Mouse (Mus musculus) naive thymus-derived CD4-positive, alpha-beta T cell, adult 2 months (primary cell): ENCODE measurements around the gene Tnfrsf12a.

Experiments used
- DNase-seq: peaks from one replicate; pipeline ENCODE4 v3.0.0-alpha.2; 2011; ENCODE audit warnings: low read depth

Gene Tnfrsf12a

DNA sequence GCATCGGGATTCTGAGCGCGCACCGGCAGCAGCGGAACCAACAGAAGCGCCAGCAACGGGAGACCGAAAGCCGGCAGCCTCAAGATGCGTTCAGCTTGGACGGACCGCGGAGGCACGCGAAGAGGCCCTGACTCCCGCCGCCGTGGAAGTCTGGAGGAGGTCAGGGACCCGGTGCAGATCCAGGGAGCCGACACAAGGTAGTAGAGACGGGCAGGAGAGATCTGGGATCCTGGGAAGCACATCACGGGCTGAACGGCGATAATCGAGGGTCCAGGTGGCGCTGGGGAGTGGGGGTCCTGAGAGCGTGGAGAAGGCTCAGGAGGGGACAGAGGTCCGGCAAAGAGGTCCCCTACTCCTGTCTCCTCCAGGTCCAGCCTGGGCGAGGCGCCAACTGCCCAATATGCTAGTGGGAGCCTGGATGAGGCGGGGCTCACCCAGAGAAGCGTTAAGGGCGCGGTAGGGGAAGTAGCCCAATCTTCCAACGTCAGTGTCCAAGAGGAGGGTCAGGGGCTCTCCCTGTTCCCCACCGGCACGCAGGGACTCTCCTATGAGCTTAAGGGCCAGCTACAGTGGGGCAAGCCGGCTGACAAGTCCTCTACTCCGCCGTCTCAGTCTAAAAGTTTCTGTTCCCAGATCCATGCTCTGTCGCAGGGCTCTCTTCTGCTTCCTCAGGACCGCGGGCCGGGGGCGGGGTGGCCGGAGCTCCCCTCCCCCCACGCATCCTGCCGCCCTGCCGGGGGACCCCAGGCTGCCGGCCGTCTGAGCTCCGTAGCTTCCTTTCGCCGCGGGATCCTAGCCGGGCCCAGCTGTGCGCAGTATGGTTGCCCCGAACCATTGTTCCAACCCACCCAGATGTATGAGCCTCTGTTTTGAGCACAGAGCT is 32.4 kb downstream of the Tnfrsf12a start, which contains the start of gene Mmp25:
TSS of gene Mmp25 (minus strand) at position 665 of the 883 bp plus-strand sequence.
- no peak for DNase-seq

- DNase-seq = no peak
Observed at GRCm38 (mm10) chr17:23631241-23631640, 46.0 kb downstream of the Tnfrsf12a start.

GRCm38 (mm10) chr17:23630195-23631020 is 46.9 kb downstream of the Tnfrsf12a start:
- peak; percentile 92 for DNase-seq

GRCm38 (mm10) chr17:23627813-23628212 is 49.5 kb downstream of the Tnfrsf12a start:
- DNase-seq = no peak
